Mouse (Mus musculus) hindbrain, embryonic 14.5 days (tissue): ENCODE data around the gene Slc9b1. TPM values are rescaled to one million over a fixed set of nuclear protein-coding genes. Genes with fewer than 3 reads are reported as not detected.

Source experiments
- ATAC-seq: fragments of 200-750 bp; cut with Nextera tagmentation; 2 replicates; pipeline ENCODE4 v1.8.0; 2017; ENCODE audit warnings: moderate number of reproducible peaks, mild to moderate bottlenecking, moderate TSS enrichment, moderate library complexity; ENCODE audit not compliant: low FRiP score
- DNase-seq: peaks from one replicate; pipeline ENCODE4 v3.0.0-alpha.2; 2015; ENCODE audit warnings: low spot score
- H3K27ac ChIP-seq: fragments of 300-500 bp; sonication (generic); 2 replicates; pipeline ENCODE4 v1.5.1; 2014; ENCODE audit warnings: mild to moderate bottlenecking, moderate library complexity
- H3K27me3 ChIP-seq: fragments of 300-500 bp; sonication (generic); 2 replicates; pipeline ENCODE4 v1.6.1; 2014; ENCODE audit warnings: mild to moderate bottlenecking, low read length, mixed read lengths; ENCODE audit not compliant: control insufficient read depth, insufficient read depth
- H3K36me3 ChIP-seq: fragments of 300-500 bp; sonication (generic); replicated peaks from 2 replicates; pipeline ENCODE4 v1.6.1; 2014; ENCODE audit not compliant: control insufficient read depth, insufficient read depth
- H3K4me1 ChIP-seq: fragments of 300-500 bp; sonication (generic); replicated peaks from 2 replicates; pipeline ENCODE4 v1.6.1; 2014; ENCODE audit warnings: antibody characterized with exemption, low read length, mixed read lengths; ENCODE audit not compliant: control insufficient read depth, insufficient read depth
- H3K4me2 ChIP-seq: fragments of 300-500 bp; sonication (generic); replicated peaks from 2 replicates; pipeline ENCODE4 v1.6.1; 2014; ENCODE audit warnings: mild to moderate bottlenecking, moderate library complexity
- H3K4me3 ChIP-seq: fragments of 300-500 bp; sonication (generic); replicated peaks from 2 replicates; pipeline ENCODE4 v1.5.1; 2014; ENCODE audit warnings: mild to moderate bottlenecking, low read length
- H3K9ac ChIP-seq: fragments of 300-500 bp; sonication (generic); 2 replicates; pipeline ENCODE4 v1.6.1; 2014
- H3K9me3 ChIP-seq: fragments of 300-500 bp; sonication (generic); 2 replicates; pipeline ENCODE4 v1.6.1; 2016; ENCODE audit warnings: low read length; ENCODE audit not compliant: control insufficient read depth
- WGBS: fragments of 180-500 bp; shearing (Covaris S2); extraction: QIAGEN DNeasy Blood & Tissue Kit; methylation state at CpG from one replicate; pipeline ENCODE4 v1.1.7; 2014; 5-methylcytosine and 5-hydroxymethylcytosine counted together
- polyA plus RNA-seq: library from polyadenylated mRNA; unstranded; fragments of >200 nt; fragmentation: Nextera tagmentation; extraction: Ambion mirVana; gene quantifications from 2 replicates; pipeline ENCODE4 v1.2.1, GENCODE M21; 2014

Slc9b1 gene
- polyA plus RNA-seq = 0.16 and 0.37 TPM in 2 replicates

DNA sequence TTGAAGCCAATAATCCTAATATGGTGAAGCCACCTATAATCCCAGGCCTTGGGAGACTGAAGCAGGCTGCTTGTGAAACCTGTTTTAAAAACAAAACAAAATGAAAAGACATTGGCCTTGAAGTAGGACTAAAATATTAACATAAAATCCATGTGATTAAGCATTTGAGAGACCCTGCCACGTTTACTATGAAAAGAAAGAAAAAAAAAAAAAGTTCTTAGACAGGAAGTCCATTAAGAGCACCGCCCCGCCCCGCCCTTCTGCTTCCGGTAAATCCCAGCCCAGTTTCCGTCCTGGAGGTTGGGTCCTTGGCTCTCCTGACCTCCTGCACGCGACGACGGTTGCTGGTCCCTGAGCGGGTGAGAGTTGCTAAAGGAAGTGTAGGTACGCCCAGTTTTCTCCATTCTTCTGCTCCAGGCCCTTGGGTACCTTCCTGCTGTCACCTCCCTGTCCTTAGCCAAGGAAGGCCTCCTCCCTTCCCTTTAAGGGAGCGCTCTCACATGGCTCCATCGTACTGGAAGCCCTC is at the start of gene Slc9b1:
Slc9b1 (plus strand) TSS at position 291 of the 526 bp plus-strand sequence.
- Histone ChIP-seq H3K27ac (no peak within 1 kb of the TSS), H3K4me2 (no peak within 1 kb of the TSS), H3K4me1 (no peaks in the 10 kb centered on the region), H3K27me3 (no peaks in the 10 kb centered on the region), H3K9ac (no peak within 1 kb of the TSS), H3K9me3 (no peaks in the 10 kb centered on the region), H3K36me3 (no peaks in the 10 kb centered on the region), H3K4me3 (no peak within 1 kb of the TSS)
- DNase-seq = no peak
- no peak for ATAC-seq
- 85% methylated on average over 14 of the region's 14 CpGs for WGBS

GRCm38 (mm10) chr3:135298560-135298959 is 49.3 kb upstream of the Slc9b1 start:
- no peak overlapping the region for H3K27ac ChIP-seq
- no peak for DNase-seq
- H3K27me3 ChIP-seq = no peaks in the 10 kb centered on the region
- ATAC-seq = no peak
- H3K36me3 ChIP-seq = no peaks in the 10 kb centered on the region
- H3K4me3 ChIP-seq = no peak overlapping the region
- H3K9me3 ChIP-seq = no peaks in the 10 kb centered on the region
- WGBS = 90% methylated on average over 3 of the region's 3 CpGs
- H3K4me2 ChIP-seq = no peak overlapping the region
- H3K9ac ChIP-seq = no peak overlapping the region
- 0 out of 2 replicates have a peak, but pooled peaks cover 4% of the 10 kb centered on the region for H3K4me1 ChIP-seq

DNA sequence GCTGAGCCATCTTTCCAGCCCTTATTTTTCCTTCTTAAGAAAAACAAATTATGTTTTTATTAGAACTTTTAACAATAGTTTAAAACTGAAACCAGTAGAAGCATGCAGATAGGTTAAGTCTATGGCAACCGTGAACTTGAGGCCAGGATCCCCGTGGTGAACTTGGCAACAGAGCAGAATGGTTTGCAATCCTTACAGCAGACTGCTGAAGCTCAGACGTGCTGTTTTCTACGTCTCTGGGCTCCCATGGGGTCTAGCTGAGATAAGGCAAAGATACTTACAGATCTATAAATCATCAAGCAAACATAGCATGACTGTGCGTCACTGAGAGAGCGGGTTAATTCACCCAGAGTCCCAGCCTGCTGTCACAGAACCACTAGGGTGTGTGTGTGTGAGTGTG is 47.7 kb upstream of the Slc9b1 start:
- Histone ChIP-seq H3K4me2 (no peak overlapping the region), H3K4me3 (no peak overlapping the region), H3K9me3 (no peaks in the 10 kb centered on the region), H3K9ac (no peak overlapping the region), H3K36me3 (no peaks in the 10 kb centered on the region), H3K27ac (no peak overlapping the region), H3K27me3 (no peaks in the 10 kb centered on the region), H3K4me1 (peaks cover 5% of the 10 kb centered on the region; the same call in 1 of the 2 replicates)
- DNase-seq (no peak), ATAC-seq (no peak)
- 53% methylated on average over 6 of the region's 6 CpGs for WGBS

GRCm38 (mm10) chr3:135304060-135304459 is 43.8 kb upstream of the Slc9b1 start:
- Histone ChIP-seq H3K4me2 (no peak overlapping the region), H3K27me3 (no peaks in the 10 kb centered on the region), H3K4me1 (peaks cover 13% of the 10 kb centered on the region; the same call in 1 of the 2 replicates), H3K36me3 (no peaks in the 10 kb centered on the region), H3K9ac (no peak overlapping the region), H3K27ac (no peak overlapping the region), H3K9me3 (no peaks in the 10 kb centered on the region), H3K4me3 (no peak overlapping the region)
- 12% methylated on average over 6 of the region's 6 CpGs for WGBS
- no peak for DNase-seq
- no peak for ATAC-seq

DNA sequence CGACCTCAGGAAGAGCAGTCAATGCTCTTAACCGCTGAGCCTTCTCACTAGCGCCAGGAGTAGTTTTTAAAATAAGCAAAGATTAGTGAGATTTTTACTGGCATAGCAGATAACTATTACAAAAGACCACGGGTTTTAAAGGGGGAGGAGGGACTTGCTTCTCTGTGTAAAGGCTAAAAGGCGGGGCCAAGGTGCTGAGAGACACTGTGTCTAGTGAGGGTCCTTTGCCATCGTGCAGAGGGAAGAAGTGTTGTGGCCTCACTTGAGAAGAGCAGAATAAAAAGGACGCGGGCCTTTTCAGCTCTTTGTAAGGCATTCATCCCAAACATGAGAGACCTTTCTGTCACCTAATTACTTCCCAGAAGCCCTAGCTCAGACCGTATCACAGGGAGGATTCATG is 43.3 kb upstream of the Slc9b1 start:
- no peak for DNase-seq

DNA sequence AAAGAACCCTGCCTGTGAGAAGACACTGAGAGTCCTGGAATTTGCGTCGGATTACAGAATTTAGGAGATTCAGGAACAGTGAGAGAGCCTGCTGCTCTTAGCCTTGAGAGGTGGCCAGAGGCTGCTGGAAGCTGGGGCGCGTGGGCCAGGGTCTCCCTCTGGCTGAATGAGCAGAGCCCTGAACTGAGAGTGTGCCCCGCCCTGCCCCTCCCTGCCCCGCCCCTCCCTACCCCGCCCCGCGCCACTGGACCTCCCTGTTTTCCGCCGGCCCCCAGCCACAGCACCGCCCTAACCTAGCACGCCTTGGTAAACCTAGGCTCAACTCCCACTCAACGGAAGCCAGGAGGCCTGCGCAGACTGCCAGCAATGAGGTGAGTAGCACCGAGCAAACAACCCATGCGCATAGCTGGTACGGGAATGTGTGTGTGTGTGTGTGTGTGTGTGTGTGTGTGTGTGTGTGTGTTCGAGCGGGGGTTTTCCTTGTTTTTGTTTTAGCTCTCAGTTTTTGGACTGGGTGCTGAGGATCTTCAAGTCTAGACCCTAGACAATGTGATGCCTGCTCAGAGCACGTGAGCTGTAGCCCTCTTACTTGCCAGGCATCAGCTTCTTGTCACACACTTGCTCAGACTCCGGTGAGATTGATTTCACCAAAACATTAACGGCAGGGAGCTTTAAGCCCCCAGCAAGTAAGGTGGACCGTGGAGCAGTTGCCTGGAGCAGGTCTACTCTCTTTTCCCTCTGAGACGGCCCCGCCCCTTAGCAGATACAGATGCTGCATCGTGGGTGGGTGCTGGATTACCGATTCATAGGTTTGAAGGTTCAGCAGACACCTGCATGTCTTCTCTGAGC is 40.2 kb upstream of the Slc9b1 start, which contains the start of gene Slc9b2:
Slc9b2 (plus strand) TSS at position 290 of the 849 bp plus-strand sequence.
- no peak for DNase-seq
- H3K36me3 ChIP-seq = no peaks in the 10 kb centered on the region
- peak within 1 kb of the TSS; percentile 24 for H3K9ac ChIP-seq
- WGBS = 16% methylated on average over 26 of the region's 28 CpGs
- H3K4me1 ChIP-seq = peaks cover 13% of the 10 kb centered on the region; the same call in 1 of the 2 replicates
- H3K27me3 ChIP-seq = no peaks in the 10 kb centered on the region
- no peak within 1 kb of the TSS for H3K27ac ChIP-seq
- no peaks in the 10 kb centered on the region for H3K9me3 ChIP-seq
- peak within 1 kb of the TSS; percentile 22 for H3K4me3 ChIP-seq
- peak within 1 kb of the TSS; percentile 54 for H3K4me2 ChIP-seq
- peak; percentile 80 for ATAC-seq

More for the DNA sequence above, 43.3 kb upstream of the Slc9b1 start:
- WGBS = 10% methylated on average over 9 of the region's 9 CpGs
- Histone ChIP-seq H3K9ac (no peak overlapping the region), H3K4me2 (no peak overlapping the region), H3K4me3 (no peak overlapping the region), H3K9me3 (no peaks in the 10 kb centered on the region), H3K4me1 (peaks cover 13% of the 10 kb centered on the region; the same call in 1 of the 2 replicates), H3K27ac (no peak overlapping the region), H3K36me3 (no peaks in the 10 kb centered on the region), H3K27me3 (no peaks in the 10 kb centered on the region)
- no peak for ATAC-seq

DNA sequence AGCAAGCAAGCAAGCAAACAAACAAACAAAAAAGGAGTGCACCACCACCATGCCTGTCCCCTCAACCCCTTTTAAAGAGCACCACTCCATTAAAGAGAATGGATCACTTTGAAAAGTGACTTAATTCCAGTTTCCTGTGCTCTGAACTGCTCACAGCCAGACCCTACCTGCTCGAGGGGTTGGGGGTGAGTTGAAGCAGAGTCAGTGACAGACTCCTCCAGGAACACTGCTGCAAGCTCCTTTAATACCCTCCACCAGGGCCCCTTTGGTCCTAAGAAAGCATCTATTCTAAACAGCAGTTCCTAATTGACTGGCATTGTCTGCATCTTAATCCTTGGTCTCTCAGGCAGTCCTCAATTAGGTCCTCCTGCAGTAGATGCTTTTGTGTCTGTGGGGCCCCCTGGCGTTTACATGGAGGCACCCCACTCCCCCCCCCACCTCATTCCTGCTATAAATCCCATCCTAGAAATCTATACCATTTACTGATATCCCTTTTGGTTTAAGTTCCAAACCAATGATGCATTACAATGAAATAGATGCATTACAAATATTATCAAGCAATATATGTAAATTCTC is 34.8 kb upstream of the Slc9b1 start:
- H3K4me3 ChIP-seq = no peak overlapping the region
- H3K9ac ChIP-seq = no peak overlapping the region
- H3K4me1 ChIP-seq = 0 out of 2 replicates have a peak, but pooled peaks cover under 1% of the 10 kb centered on the region
- H3K36me3 ChIP-seq = no peaks in the 10 kb centered on the region
- DNase-seq (no peak), ATAC-seq (no peak)
- WGBS = 15% methylated on average over 2 of the region's 2 CpGs
- no peak overlapping the region for H3K27ac ChIP-seq
- no peaks in the 10 kb centered on the region for H3K9me3 ChIP-seq
- no peak overlapping the region for H3K4me2 ChIP-seq
- no peaks in the 10 kb centered on the region for H3K27me3 ChIP-seq

GRCm38 (mm10) chr3:135313727-135314126 is 34.1 kb upstream of the Slc9b1 start:
- H3K27ac ChIP-seq = no peak overlapping the region
- no peaks in the 10 kb centered on the region for H3K27me3 ChIP-seq
- H3K36me3 ChIP-seq = no peaks in the 10 kb centered on the region
- DNase-seq (no peak), ATAC-seq (peak; percentile 48; the same call in 1 of the 2 replicates)
- no peak overlapping the region for H3K4me3 ChIP-seq
- H3K9me3 ChIP-seq = no peaks in the 10 kb centered on the region
- no peak overlapping the region for H3K9ac ChIP-seq
- 39% methylated on average over 2 of the region's 2 CpGs for WGBS
- no peaks in the 10 kb centered on the region for H3K4me1 ChIP-seq
- H3K4me2 ChIP-seq = no peak overlapping the region

DNA sequence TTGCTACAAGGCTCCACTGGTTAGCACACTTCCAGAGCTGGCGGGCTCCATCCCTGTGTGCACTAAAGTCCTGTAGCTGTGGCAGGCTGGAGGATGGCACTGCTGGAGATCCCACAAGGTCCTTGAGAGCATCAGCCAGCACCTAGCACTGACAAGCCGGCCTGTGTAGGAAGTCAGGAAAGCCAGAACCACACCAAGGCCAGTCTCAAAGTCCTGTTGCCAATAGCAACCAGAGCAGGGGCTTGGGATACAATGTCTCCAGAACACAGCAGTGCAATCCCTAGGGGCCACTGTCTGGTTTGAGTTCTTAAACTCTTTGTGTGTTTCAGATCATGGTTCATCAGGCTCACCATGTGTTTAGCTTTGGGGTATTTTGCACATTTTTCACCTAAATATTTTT is 33.0 kb upstream of the Slc9b1 start:
- H3K4me2 ChIP-seq = no peak overlapping the region
- H3K27me3 ChIP-seq = no peaks in the 10 kb centered on the region
- no peaks in the 10 kb centered on the region for H3K9me3 ChIP-seq
- H3K9ac ChIP-seq = no peak overlapping the region
- no peaks in the 10 kb centered on the region for H3K36me3 ChIP-seq
- no peaks in the 10 kb centered on the region for H3K4me1 ChIP-seq
- no peak for ATAC-seq
- no peak for DNase-seq
- 64% methylated on average over 2 of the region's 2 CpGs for WGBS
- no peak overlapping the region for H3K4me3 ChIP-seq
- no peak overlapping the region for H3K27ac ChIP-seq
